Mouse (Mus musculus): ENCODE results near the gene Gabpb2.

DNA sequence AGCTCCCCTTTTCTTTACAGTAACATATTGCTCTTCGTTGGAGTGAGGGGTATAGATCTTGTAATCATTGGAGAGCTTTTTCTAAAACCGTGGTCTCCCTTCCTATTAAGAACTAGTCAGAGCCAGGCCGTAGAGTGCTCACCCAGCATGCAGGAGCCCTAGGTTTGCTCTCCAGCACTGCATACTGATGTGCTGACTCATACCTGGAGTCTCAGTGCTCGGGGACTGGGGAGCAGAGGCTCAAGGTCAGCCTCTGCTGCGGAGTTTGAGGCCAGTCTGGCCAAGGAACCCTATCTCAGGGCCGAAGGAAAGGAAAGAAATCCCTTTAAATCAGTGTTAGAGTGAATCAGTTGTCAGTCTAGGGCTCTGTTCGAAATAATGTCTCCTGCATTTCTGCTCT, 15.1 kb upstream of the Gabpb2 start:
- TF ChIP-seq MYC (IDR thresholded peaks at IDR 0.05; ENCODE audit: low read depth, low read length) (no peak), GATA1 (IDR thresholded peaks at IDR 0.05; ENCODE audit: low read depth, low read length) (no peak), ELF1 (IDR thresholded peaks at IDR 0.05; ENCODE audit: low read depth, low read length) (no peak), ETS1 (IDR thresholded peaks at IDR 0.05; ENCODE audit: low read depth, low read length) (no peak)
